Mouse (Mus musculus) C2C12 (cell line): ENCODE data around the gene Epb41l5.

Experiments used
- CTCF ChIP-seq: IDR thresholded peaks from one replicate; pipeline ENCODE4 v1.5.1; 2011; ENCODE audit not compliant: control insufficient read depth, insufficient read depth, insufficient read length
- MYOD1 ChIP-seq: IDR thresholded peaks from one replicate; pipeline ENCODE4 v1.6.1; 2011; ENCODE audit warnings: low read depth; ENCODE audit not compliant: control insufficient read depth, insufficient read length
- USF1 ChIP-seq: IDR thresholded peaks from one replicate; pipeline ENCODE4 v1.6.1; 2011; ENCODE audit warnings: low read depth, mild to moderate bottlenecking, control low read depth, moderate library complexity

- TF ChIP-seq MYOD1 (no peak), CTCF (no peak), USF1 (no peak)
Observed at GRCm38 (mm10) chr1:119551651-119552050, 97.1 kb downstream of the Epb41l5 start.
